Mouse (Mus musculus): Measurements from ENCODE around the gene Ptprr. TPM values are rescaled to one million over a fixed set of nuclear protein-coding genes. Genes with fewer than 3 reads are reported as not detected.

The Ptprr gene
- polyA plus RNA-seq, 1 experiment from 2014 or later = 0.20 TPM

GRCm38 (mm10) chr10:116146091-116146490, 128.1 kb downstream of the Ptprr start:
- Histone ChIP-seq H3K27me3 (ENCODE audit: control insufficient read depth, insufficient read depth, low read length) (no peaks in the 10 kb centered on the region), H3K9me3 (ENCODE audit: control insufficient read depth, low read length) (no peaks in the 10 kb centered on the region), H3K4me3 (ENCODE audit: low read depth, low read length) (no peak overlapping the region), H3K4me1 (ENCODE audit: control insufficient read depth, insufficient read depth, low read length) (0 out of 2 replicates have a peak, but pooled peaks cover 4% of the 10 kb centered on the region), H3K9ac (ENCODE audit: low read length) (no peak overlapping the region), H3K36me3 (ENCODE audit: control insufficient read depth, insufficient read depth, low read length) (no peaks in the 10 kb centered on the region), H3K4me2 (ENCODE audit: low read depth, severe bottlenecking) (no peak overlapping the region), H3K27ac (replicated peaks; ENCODE audit: low read depth, low read length) (no peak overlapping the region)
- WGBS = 54% methylated on average over 9 of the region's 9 CpGs
- peak; percentile 31 for DNase-seq (ENCODE audit: low spot score)
- ATAC-seq (ENCODE audit: insufficient number of reproducible peaks, low FRiP score, low TSS enrichment, low read depth) = no peak

- H3K4me3 ChIP-seq (ENCODE audit: low read depth, low read length) = no peak overlapping the region
- WGBS = 76% methylated on average over 5 of the region's 5 CpGs
- H3K27me3 ChIP-seq (ENCODE audit: control insufficient read depth, insufficient read depth, low read length) = no peaks in the 10 kb centered on the region
- H3K9ac ChIP-seq (ENCODE audit: low read length) = no peak overlapping the region
- no peak overlapping the region for H3K27ac ChIP-seq (replicated peaks; ENCODE audit: low read depth, low read length)
- ATAC-seq (ENCODE audit: insufficient number of reproducible peaks, low FRiP score, low TSS enrichment, low read depth) (no peak), DNase-seq (ENCODE audit: low spot score) (no peak)
- H3K36me3 ChIP-seq (ENCODE audit: control insufficient read depth, insufficient read depth, low read length) = no peaks in the 10 kb centered on the region
- H3K9me3 ChIP-seq (ENCODE audit: control insufficient read depth, low read length) = no peaks in the 10 kb centered on the region
- H3K4me2 ChIP-seq (ENCODE audit: low read depth, severe bottlenecking) = no peak overlapping the region
- H3K4me1 ChIP-seq (ENCODE audit: control insufficient read depth, insufficient read depth, low read length) = no peaks in the 10 kb centered on the region
These were observed 136.7 kb downstream of the Ptprr start for GRCm38 (mm10) chr10:116154707-116155106.

DNA sequence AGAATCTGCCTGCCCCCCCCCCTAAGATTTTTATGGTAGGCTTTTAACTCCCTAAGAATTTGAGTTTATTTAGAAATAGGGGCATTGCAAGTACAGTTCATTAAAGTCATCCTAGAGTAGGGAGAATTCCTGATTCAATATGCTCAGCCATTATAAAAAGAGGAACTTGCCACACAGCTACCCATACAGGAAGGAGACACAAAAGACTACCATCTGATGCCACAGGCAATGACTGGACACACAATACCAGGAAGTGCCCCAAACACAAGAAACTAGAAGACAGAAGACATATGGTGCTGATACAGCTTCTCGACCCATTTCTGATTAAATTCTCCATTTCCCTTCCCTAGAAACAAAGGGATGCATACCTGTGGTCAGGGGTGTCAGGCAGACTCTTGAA, 138.7 kb downstream of the Ptprr start:
- no peaks in the 10 kb centered on the region for H3K36me3 ChIP-seq (ENCODE audit: control insufficient read depth, insufficient read depth, low read length)
- H3K27ac ChIP-seq (replicated peaks; ENCODE audit: low read depth, low read length) = no peak overlapping the region
- ATAC-seq (ENCODE audit: insufficient number of reproducible peaks, low FRiP score, low TSS enrichment, low read depth) (no peak), DNase-seq (ENCODE audit: low spot score) (no peak)
- no peaks in the 10 kb centered on the region for H3K4me1 ChIP-seq (ENCODE audit: control insufficient read depth, insufficient read depth, low read length)
- no peak overlapping the region for H3K4me2 ChIP-seq (ENCODE audit: low read depth, severe bottlenecking)
- no peak overlapping the region for H3K9ac ChIP-seq (ENCODE audit: low read length)
- WGBS = 71% methylated on average over 1 of the region's 1 CpGs
- no peaks in the 10 kb centered on the region for H3K27me3 ChIP-seq (ENCODE audit: control insufficient read depth, insufficient read depth, low read length)
- no peak overlapping the region for H3K4me3 ChIP-seq (ENCODE audit: low read depth, low read length)
- no peaks in the 10 kb centered on the region for H3K9me3 ChIP-seq (ENCODE audit: control insufficient read depth, low read length)

- H3K9ac ChIP-seq (ENCODE audit: low read length) = no peak overlapping the region
- H3K4me3 ChIP-seq (ENCODE audit: low read depth, low read length) = no peak overlapping the region
- ATAC-seq (ENCODE audit: insufficient number of reproducible peaks, low FRiP score, low TSS enrichment, low read depth) = no peak
- H3K27ac ChIP-seq (replicated peaks; ENCODE audit: low read depth, low read length) = no peak overlapping the region
- no peaks in the 10 kb centered on the region for H3K36me3 ChIP-seq (ENCODE audit: control insufficient read depth, insufficient read depth, low read length)
- no peaks in the 10 kb centered on the region for H3K4me1 ChIP-seq (ENCODE audit: control insufficient read depth, insufficient read depth, low read length)
- DNase-seq (ENCODE audit: low spot score) = no peak
- 75% methylated on average over 10 of the region's 12 CpGs for WGBS
- no peaks in the 10 kb centered on the region for H3K27me3 ChIP-seq (ENCODE audit: control insufficient read depth, insufficient read depth, low read length)
- no peak overlapping the region for H3K4me2 ChIP-seq (ENCODE audit: low read depth, severe bottlenecking)
- no peaks in the 10 kb centered on the region for H3K9me3 ChIP-seq (ENCODE audit: control insufficient read depth, low read length)
These were observed 144.3 kb downstream of the Ptprr start for GRCm38 (mm10) chr10:116162338-116162737.

DNA sequence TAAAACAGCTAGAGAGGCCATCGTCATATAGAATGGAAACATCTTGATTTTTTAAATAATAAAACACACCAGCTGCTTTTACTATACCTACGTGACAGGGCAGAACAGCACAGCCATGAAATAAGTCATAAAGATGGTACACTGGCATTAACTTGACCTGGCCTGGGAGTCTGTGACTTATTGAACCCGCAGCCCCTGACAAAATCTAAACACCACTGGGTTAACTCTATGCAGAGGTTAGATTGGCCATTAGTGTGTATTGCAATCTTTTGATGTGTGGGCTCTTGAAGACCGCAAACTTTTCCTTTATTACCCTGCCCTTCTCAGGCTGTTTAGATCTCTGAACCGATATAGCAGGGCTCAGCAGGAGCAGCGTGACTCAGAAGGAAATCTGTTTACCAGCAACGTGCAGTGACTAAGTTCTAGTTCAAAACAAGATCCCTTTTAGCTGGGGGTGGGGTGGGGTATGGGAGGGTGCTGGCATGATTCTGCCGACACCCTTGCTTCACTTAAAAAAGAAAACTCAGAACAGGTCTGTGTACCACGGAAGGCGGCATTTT, 157.4 kb downstream of the Ptprr start:
- Histone ChIP-seq H3K27me3 (ENCODE audit: control insufficient read depth, insufficient read depth, low read length) (no peaks in the 10 kb centered on the region), H3K9ac (ENCODE audit: low read length) (no peak overlapping the region), H3K9me3 (ENCODE audit: control insufficient read depth, low read length) (no peaks in the 10 kb centered on the region), H3K36me3 (ENCODE audit: control insufficient read depth, insufficient read depth, low read length) (no peaks in the 10 kb centered on the region), H3K4me2 (ENCODE audit: low read depth, severe bottlenecking) (no peak overlapping the region), H3K4me1 (ENCODE audit: control insufficient read depth, insufficient read depth, low read length) (peaks cover 7% of the 10 kb centered on the region; the same call in 1 of the 2 replicates), H3K27ac (replicated peaks; ENCODE audit: low read depth, low read length) (no peak overlapping the region), H3K4me3 (ENCODE audit: low read depth, low read length) (no peak overlapping the region)
- whole genome bisulfite sequencing = 26% methylated on average over 10 of the region's 10 CpGs
- ATAC-seq (ENCODE audit: insufficient number of reproducible peaks, low FRiP score, low TSS enrichment, low read depth) (peak; percentile 17; the same call in 1 of the 2 replicates), DNase-seq (ENCODE audit: low spot score) (no peak)

DNA sequence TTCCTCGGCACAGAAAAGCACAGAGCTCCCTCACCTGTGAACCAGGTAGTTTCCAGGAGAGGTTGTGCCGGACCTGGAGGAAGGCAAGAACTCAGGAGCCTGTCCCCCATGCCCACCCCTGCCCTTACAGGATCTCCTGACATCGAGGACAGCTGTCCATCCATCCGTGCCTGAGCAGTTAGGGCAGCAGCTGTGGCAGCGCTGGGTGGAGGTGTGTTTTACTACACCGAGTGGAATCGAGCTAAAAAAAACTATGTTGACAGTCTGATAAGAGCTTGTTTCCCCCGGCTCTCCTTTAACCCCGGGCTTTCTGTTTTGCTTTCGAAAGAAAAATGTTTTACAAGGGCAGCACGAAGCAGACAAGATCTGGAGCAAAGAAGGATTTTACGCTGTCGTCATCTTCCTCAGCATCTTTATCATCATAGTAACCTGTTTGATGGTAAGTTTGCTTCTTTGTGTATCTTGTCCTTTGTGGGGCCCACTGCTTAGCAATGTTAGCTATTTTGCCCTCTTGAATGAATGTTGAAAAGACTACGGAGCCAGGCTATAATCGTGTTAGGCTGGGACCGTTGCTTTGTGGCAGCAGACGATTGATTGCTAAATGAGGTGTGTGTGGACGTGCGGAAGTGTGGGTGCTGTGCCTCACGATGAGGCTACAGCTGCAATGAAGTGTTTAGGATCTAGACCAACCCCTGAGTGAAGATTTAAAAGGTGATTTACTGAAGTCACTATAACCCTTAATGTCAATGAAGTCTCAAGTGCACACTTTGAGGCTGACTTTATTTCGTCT, 159.6 kb downstream of the Ptprr start:
- no peak for ATAC-seq (ENCODE audit: insufficient number of reproducible peaks, low FRiP score, low TSS enrichment, low read depth)
- no peaks in the 10 kb centered on the region for H3K9me3 ChIP-seq (ENCODE audit: control insufficient read depth, low read length)

GRCm38 (mm10) chr10:116181235-116181634, 163.2 kb downstream of the Ptprr start:
- Histone ChIP-seq H3K4me1 (ENCODE audit: control insufficient read depth, insufficient read depth, low read length) (peaks cover 3% of the 10 kb centered on the region; the same call in 1 of the 2 replicates), H3K36me3 (ENCODE audit: control insufficient read depth, insufficient read depth, low read length) (no peaks in the 10 kb centered on the region), H3K9ac (ENCODE audit: low read length) (no peak overlapping the region), H3K4me2 (ENCODE audit: low read depth, severe bottlenecking) (no peak overlapping the region), H3K27ac (replicated peaks; ENCODE audit: low read depth, low read length) (no peak overlapping the region), H3K9me3 (ENCODE audit: control insufficient read depth, low read length) (no peaks in the 10 kb centered on the region), H3K27me3 (ENCODE audit: control insufficient read depth, insufficient read depth, low read length) (no peaks in the 10 kb centered on the region), H3K4me3 (ENCODE audit: low read depth, low read length) (no peak overlapping the region)
- DNase-seq (ENCODE audit: low spot score) = no peak
- no peak for ATAC-seq (ENCODE audit: insufficient number of reproducible peaks, low FRiP score, low TSS enrichment, low read depth)
- 90% methylated on average over 5 of the region's 5 CpGs for WGBS

More for the DNA sequence above, 159.6 kb downstream of the Ptprr start:
- DNase-seq (ENCODE audit: low spot score) = peak; percentile 25
- H3K4me2 ChIP-seq (ENCODE audit: low read depth, severe bottlenecking) = peak overlapping the region; percentile 42
- H3K4me3 ChIP-seq (ENCODE audit: low read depth, low read length) = 0 out of 2 replicates have a peak overlapping the region, but pooled peaks have one; percentile 7
- H3K27ac ChIP-seq (replicated peaks; ENCODE audit: low read depth, low read length) = no peak overlapping the region
- no peaks in the 10 kb centered on the region for H3K36me3 ChIP-seq (ENCODE audit: control insufficient read depth, insufficient read depth, low read length)
- H3K4me1 ChIP-seq (ENCODE audit: control insufficient read depth, insufficient read depth, low read length) = peaks cover 7% of the 10 kb centered on the region; the same call in 1 of the 2 replicates
- no peak overlapping the region for H3K9ac ChIP-seq (ENCODE audit: low read length)
- 21% methylated on average over 21 of the region's 21 CpGs for WGBS
- H3K27me3 ChIP-seq (ENCODE audit: control insufficient read depth, insufficient read depth, low read length) = no peaks in the 10 kb centered on the region

- no peaks in the 10 kb centered on the region for H3K36me3 ChIP-seq (ENCODE audit: control insufficient read depth, insufficient read depth, low read length)
- H3K9me3 ChIP-seq (ENCODE audit: control insufficient read depth, low read length) = no peaks in the 10 kb centered on the region
- DNase-seq (ENCODE audit: low spot score) (no peak), ATAC-seq (ENCODE audit: insufficient number of reproducible peaks, low FRiP score, low TSS enrichment, low read depth) (no peak)
- H3K4me2 ChIP-seq (ENCODE audit: low read depth, severe bottlenecking) = no peak overlapping the region
- H3K27me3 ChIP-seq (ENCODE audit: control insufficient read depth, insufficient read depth, low read length) = no peaks in the 10 kb centered on the region
- WGBS = 87% methylated on average over 5 of the region's 5 CpGs
- H3K9ac ChIP-seq (ENCODE audit: low read length) = no peak overlapping the region
- peaks cover 3% of the 10 kb centered on the region; the same call in 1 of the 2 replicates for H3K4me1 ChIP-seq (ENCODE audit: control insufficient read depth, insufficient read depth, low read length)
- no peak overlapping the region for H3K4me3 ChIP-seq (ENCODE audit: low read depth, low read length)
- H3K27ac ChIP-seq (replicated peaks; ENCODE audit: low read depth, low read length) = no peak overlapping the region
These were observed 164.2 kb downstream of the Ptprr start for GRCm38 (mm10) chr10:116182221-116182620.

Measured in limb, embryonic 11.5 days (tissue).